Mouse (Mus musculus): ENCODE data around the gene Slc4a3. TPM values are rescaled to one million over a fixed set of nuclear protein-coding genes. Genes with fewer than 3 reads are reported as not detected.

Slc4a3 gene
- total RNA-seq, 2 experiments from 2014 or later, result 7.2 to 11.9 TPM

- no peak for DNase-seq
- H3K4me3 ChIP-seq, result no peak overlapping the region
- TF ChIP-seq CTCF (IDR thresholded peaks at IDR 0.05), result no peak
- intact Hi-C loops (cut with DNase I), result no loop called here
- H3K27ac ChIP-seq, result no peak overlapping the region
Measured at GRCm38 (mm10) chr1:75573715-75574114, 27.6 kb downstream of the Slc4a3 start.

GRCm38 (mm10) chr1:75574476-75575310, 28.6 kb downstream of the Slc4a3 start:
- DNase-seq, result no peak
- Histone ChIP-seq H3K4me3 (no peak overlapping the region), H3K27ac (no peak overlapping the region)
- intact Hi-C loops (cut with DNase I), result no loop called here
- no peak for TF ChIP-seq CTCF (IDR thresholded peaks at IDR 0.05)

- Histone ChIP-seq H3K4me3 (no peak overlapping the region), H3K27ac (no peak overlapping the region)
- DNase-seq, result no peak
- no peak for TF ChIP-seq CTCF (IDR thresholded peaks at IDR 0.05)
- intact Hi-C loops (cut with DNase I), result no loop called here
Measured at GRCm38 (mm10) chr1:75581936-75582624, 36.0 kb downstream of the Slc4a3 start.

- intact Hi-C loops (cut with DNase I), result no loop called here
- H3K4me3 ChIP-seq, result no peak overlapping the region
- H3K27ac ChIP-seq, result no peak overlapping the region
- no peak for DNase-seq
- TF ChIP-seq CTCF (IDR thresholded peaks at IDR 0.05), result no peak
Measured at GRCm38 (mm10) chr1:75582625-75582956, 36.5 kb downstream of the Slc4a3 start.

DNA sequence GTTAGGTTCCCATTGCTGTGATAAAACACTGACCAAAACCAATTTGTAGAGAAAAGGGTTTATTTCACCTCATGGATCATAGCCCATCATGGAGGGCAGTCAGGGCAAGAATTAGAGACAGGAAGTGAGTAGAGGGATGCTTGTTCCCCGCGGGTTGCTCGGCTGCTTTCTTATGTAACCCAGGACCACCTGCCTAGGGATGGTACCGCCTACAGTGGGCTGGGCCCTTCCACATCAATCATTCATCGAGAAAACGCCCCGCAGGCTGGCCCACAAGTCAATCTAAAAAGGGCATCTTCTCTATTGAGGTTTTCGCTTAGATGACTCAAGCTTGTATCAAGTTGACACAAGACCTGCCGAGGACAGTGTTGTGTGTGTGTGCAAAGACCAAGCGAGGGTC, 37.0 kb downstream of the Slc4a3 start:
- no peak for TF ChIP-seq CTCF (IDR thresholded peaks at IDR 0.05)
- DNase-seq, result no peak
- intact Hi-C loops (cut with DNase I), result no loop called here
- H3K4me3 ChIP-seq, result no peak overlapping the region
- no peak overlapping the region for H3K27ac ChIP-seq

DNA sequence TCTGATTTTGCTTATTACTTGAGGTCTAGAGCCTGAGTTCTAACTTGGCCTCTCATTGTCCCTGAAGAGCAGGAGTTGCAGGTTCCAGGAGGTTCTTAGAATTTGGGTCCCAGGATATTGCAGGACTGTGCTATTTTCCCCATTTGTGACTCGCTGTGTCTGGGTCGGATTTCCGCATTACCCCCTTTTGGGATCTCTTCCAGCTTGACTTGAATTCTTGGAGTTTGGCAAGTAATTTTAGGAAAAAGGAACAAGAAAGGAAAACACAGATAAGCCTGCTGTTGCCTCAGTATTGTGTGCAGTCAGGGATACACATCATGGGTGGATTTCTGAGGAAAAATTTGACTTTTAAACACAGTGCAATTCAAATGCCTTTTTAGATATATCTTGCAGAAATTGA, 40.7 kb downstream of the Slc4a3 start:
- intact Hi-C loops (cut with DNase I), result no loop called here
- no peak for TF ChIP-seq CTCF (IDR thresholded peaks at IDR 0.05)

GRCm38 (mm10) chr1:75587738-75588719, 42.0 kb downstream of the Slc4a3 start:
- no peak for DNase-seq
- no peak for TF ChIP-seq CTCF (IDR thresholded peaks at IDR 0.05)
- Histone ChIP-seq H3K4me3 (no peak overlapping the region), H3K27ac (no peak overlapping the region)
- intact Hi-C loops (cut with DNase I), result no loop called here

More for the DNA sequence above, 40.7 kb downstream of the Slc4a3 start:
- no peak overlapping the region for H3K27ac ChIP-seq
- DNase-seq, result no peak
- H3K4me3 ChIP-seq, result no peak overlapping the region

DNA sequence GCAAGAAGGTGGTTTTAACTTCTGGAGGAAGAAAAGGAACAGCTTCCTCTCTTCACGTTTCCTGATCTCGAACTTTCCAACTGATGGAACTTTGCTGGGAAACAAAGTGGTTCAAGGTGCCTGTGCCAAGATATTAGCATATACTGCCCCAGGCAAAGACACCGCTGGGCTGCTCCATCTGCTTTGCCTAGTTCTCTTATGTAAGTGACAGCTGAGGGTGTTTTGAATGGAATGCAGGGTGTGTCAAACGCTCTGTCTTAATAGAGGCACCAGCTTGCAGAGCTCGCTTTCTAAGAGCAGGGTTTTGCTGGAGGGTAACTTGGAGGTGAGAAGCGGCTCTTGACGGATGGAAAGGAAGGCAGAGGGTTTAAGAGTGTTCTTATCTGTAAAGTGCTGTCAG, 42.8 kb downstream of the Slc4a3 start:
- no peak overlapping the region for H3K27ac ChIP-seq
- intact Hi-C loops (cut with DNase I), result no loop called here

GRCm38 (mm10) chr1:75589983-75590382, 43.9 kb downstream of the Slc4a3 start:
- Histone ChIP-seq H3K4me3 (no peak overlapping the region), H3K27ac (no peak overlapping the region)
- intact Hi-C loops (cut with DNase I), result no loop called here
- no peak for DNase-seq
- TF ChIP-seq CTCF (IDR thresholded peaks at IDR 0.05), result no peak

More for the DNA sequence above, 42.8 kb downstream of the Slc4a3 start:
- no peak for TF ChIP-seq CTCF (IDR thresholded peaks at IDR 0.05)
- H3K4me3 ChIP-seq, result no peak overlapping the region
- DNase-seq, result no peak

GRCm38 (mm10) chr1:75593956-75594355, 47.9 kb downstream of the Slc4a3 start:
- no peak overlapping the region for H3K27ac ChIP-seq
- intact Hi-C loops (cut with DNase I), result no loop called here
- TF ChIP-seq CTCF (IDR thresholded peaks at IDR 0.05), result no peak
- H3K4me3 ChIP-seq, result no peak overlapping the region
- DNase-seq, result no peak

- no peak for TF ChIP-seq CTCF (IDR thresholded peaks at IDR 0.05)
- no peak overlapping the region for H3K4me3 ChIP-seq
- no peak for DNase-seq
- intact Hi-C loops (cut with DNase I), result no loop called here
- H3K27ac ChIP-seq, result no peak overlapping the region
Measured at GRCm38 (mm10) chr1:75594836-75595235, 48.8 kb downstream of the Slc4a3 start.

GRCm38 (mm10) chr1:75595930-75596329, 49.9 kb downstream of the Slc4a3 start:
- DNase-seq, result no peak
- no peak for TF ChIP-seq CTCF (IDR thresholded peaks at IDR 0.05)
- intact Hi-C loops (cut with DNase I), result no loop called here
- Histone ChIP-seq H3K27ac (no peak overlapping the region), H3K4me3 (no peak overlapping the region)
